Mouse (Mus musculus) brain, embryonic 18.5 days (tissue): Measurements from ENCODE around the gene Plxna1.

Experiments
- DNase-seq: peaks from one replicate; pipeline ENCODE4 v3.0.0-alpha.2; 2012; ENCODE audit warnings: low read depth, low spot score

Plxna1 gene

GRCm38 (mm10) chr6:89361418-89362280 is 771 bp downstream of the Plxna1 start:
- DNase-seq: no peak

- no peak for DNase-seq
Measured at GRCm38 (mm10) chr6:89360709-89361417, 1.6 kb downstream of the Plxna1 start.

- DNase-seq: no peak
Measured at GRCm38 (mm10) chr6:89359771-89360708, 2.4 kb downstream of the Plxna1 start.

GRCm38 (mm10) chr6:89359192-89359591 is 3.2 kb downstream of the Plxna1 start:
- no peak for DNase-seq

- DNase-seq: no peak
Measured at GRCm38 (mm10) chr6:89355661-89356060, 6.8 kb downstream of the Plxna1 start.

- no peak for DNase-seq
Measured at GRCm38 (mm10) chr6:89354726-89355125, 7.7 kb downstream of the Plxna1 start.

GRCm38 (mm10) chr6:89354076-89354475 is 8.3 kb downstream of the Plxna1 start:
- no peak for DNase-seq

- no peak for DNase-seq
Measured at GRCm38 (mm10) chr6:89353101-89353500, 9.3 kb downstream of the Plxna1 start.

GRCm38 (mm10) chr6:89351441-89352137 is 10.8 kb downstream of the Plxna1 start:
- DNase-seq: peak; percentile 47

- no peak for DNase-seq
Measured at GRCm38 (mm10) chr6:89350520-89350919, 11.9 kb downstream of the Plxna1 start.

- DNase-seq: no peak
Measured at GRCm38 (mm10) chr6:89350037-89350515, 12.3 kb downstream of the Plxna1 start.

GRCm38 (mm10) chr6:89348363-89348762 is 14.1 kb downstream of the Plxna1 start:
- DNase-seq: no peak

GRCm38 (mm10) chr6:89347792-89348191 is 14.6 kb downstream of the Plxna1 start:
- no peak for DNase-seq

- DNase-seq: no peak
Measured at GRCm38 (mm10) chr6:89345855-89346254, 16.6 kb downstream of the Plxna1 start.

GRCm38 (mm10) chr6:89345486-89345785 is 17.0 kb downstream of the Plxna1 start:
- DNase-seq: no peak

- no peak for DNase-seq
Measured at GRCm38 (mm10) chr6:89344613-89345485, 17.6 kb downstream of the Plxna1 start.

- DNase-seq: no peak
Measured at GRCm38 (mm10) chr6:89341981-89342380, 20.4 kb downstream of the Plxna1 start.

- DNase-seq: no peak
Measured at GRCm38 (mm10) chr6:89339447-89339846, 23.0 kb downstream of the Plxna1 start.

- no peak for DNase-seq
Measured at GRCm38 (mm10) chr6:89338733-89339132, 23.7 kb downstream of the Plxna1 start.

GRCm38 (mm10) chr6:89337574-89337973 is 24.8 kb downstream of the Plxna1 start:
- no peak for DNase-seq
